21 mouse cellular contexts compared by ENCODE assay signal in genomic region chr2:24570917-24571316, GRCm38 (mm10).
A peak's percentile ranks its signal among the peaks of the same experiment; 100 is the strongest.
DNase-seq lines count a peak whose midpoint lies in the region; ATAC-seq and TF ChIP-seq lines count a peak whose summit lies in the region.
"Had no signal": no experiment of that assay in that cellular context is flagged by ENCODE, and none has a peak within 500 bp of the region (broad histone marks: within the 10 kb centered on the region; RNA-seq: fewer than 3 reads in every experiment).

No protein-coding gene starts in this region.

- H3K27me3 ChIP-seq in forebrain, embryonic 14.5 days (replicated peaks; ENCODE audit: control insufficient read depth, insufficient read depth, low read length) = no peaks in the 10 kb centered on the region
- H3K27me3 ChIP-seq: embryonic facial prominence, embryonic 13.5 days; midbrain, embryonic 15.5 days; stomach, embryonic 15.5 days had no signal

- no peaks in the 10 kb centered on the region for H3K36me3 ChIP-seq in macrophage (ENCODE audit: inconsistent target)
- no peaks in the 10 kb centered on the region for H3K36me3 ChIP-seq in forebrain, embryonic 14.5 days (ENCODE audit: control insufficient read depth, insufficient read depth, low read length)
- H3K36me3 ChIP-seq: embryonic facial prominence, embryonic 13.5 days; heart, embryonic 13.5 days; limb, embryonic 13.5 days; midbrain, embryonic 15.5 days; stomach, embryonic 15.5 days had no signal

- H3K4me2 ChIP-seq in forebrain, embryonic 14.5 days (ENCODE audit: low read length) = no peak overlapping the region
- H3K4me2 ChIP-seq: embryonic facial prominence, embryonic 13.5 days; heart, embryonic 13.5 days; limb, embryonic 13.5 days; midbrain, embryonic 15.5 days; stomach, embryonic 15.5 days had no signal

- intact Hi-C loops in heart, postnatal 25 days (cut with DNase I) = loop anchor here (10.0 kb wide), 1 partner anchor 374 kb away; the partner anchor contains the start of gene Zmynd19

- no peak overlapping the region for H3K9ac ChIP-seq in forebrain, embryonic 14.5 days (ENCODE audit: low read length)
- H3K9ac ChIP-seq: embryonic facial prominence, embryonic 13.5 days; heart, embryonic 13.5 days; limb, embryonic 13.5 days; liver, embryonic 14.5 days; midbrain, embryonic 15.5 days; stomach, embryonic 15.5 days had no signal

- no peaks in the 10 kb centered on the region for H3K4me1 ChIP-seq in lung, adult 2 months (ENCODE audit: control insufficient read depth, insufficient read depth, low read length)
- H3K4me1 ChIP-seq in forebrain, embryonic 14.5 days (ENCODE audit: control insufficient read depth, insufficient read depth, low read length) = no peaks in the 10 kb centered on the region
- H3K4me1 ChIP-seq: embryonic facial prominence, embryonic 13.5 days; heart, embryonic 13.5 days; limb, embryonic 13.5 days; midbrain, embryonic 15.5 days; stomach, embryonic 15.5 days had no signal

- WGBS in lung, adult 2 months = 46% methylated on average over 1 of the region's 1 CpGs
- 0% methylated on average over 1 of the region's 1 CpGs for WGBS in macrophage (ENCODE audit: missing documents)
- 93% methylated on average over 1 of the region's 1 CpGs for WGBS in forebrain, embryonic 14.5 days

- H3K9me3 ChIP-seq in forebrain, embryonic 14.5 days (replicated peaks; ENCODE audit: control insufficient read depth, low read length) = no peaks in the 10 kb centered on the region
- H3K9me3 ChIP-seq: embryonic facial prominence, embryonic 13.5 days; heart, embryonic 13.5 days; limb, embryonic 13.5 days; megakaryocyte, embryonic 14.5 days; midbrain, embryonic 15.5 days; stomach, embryonic 15.5 days had no signal

- no peaks in the 10 kb centered on the region for H3K79me2 ChIP-seq in macrophage (ENCODE audit: inconsistent target)

- ATAC-seq in forebrain, embryonic 14.5 days = no peak
- ATAC-seq: hindbrain, postnatal 0 days; midbrain, embryonic 15.5 days had no signal

- DNase-seq in heart, adult 11 months = peak; percentile 94
- DNase-seq in heart, postnatal 25 days (ENCODE audit: low spot score) = no peak
- DNase-seq in lung, adult 18-20 months = peak; percentile 15 to 16
- no peak for DNase-seq in lung, adult 2 months
- peak; percentile 31 to 49 for DNase-seq in B cell, adult 2 months
- no peak for DNase-seq in gastrocnemius, adult 18-20 months (ENCODE audit: low spot score)
- no peak for DNase-seq in forebrain, embryonic 14.5 days (ENCODE audit: low spot score)
- DNase-seq: adrenal gland, adult 8-10 months; cerebellum, adult 2 months; kidney, adult 11 months; kidney, postnatal 25 days; layer of hippocampus, adult 9-11 months had no signal

- no peak overlapping the region for H3K4me3 ChIP-seq in lung, adult 2 months (replicated peaks; ENCODE audit: extremely low read depth, low read depth, low read length)
- no peak overlapping the region for H3K4me3 ChIP-seq in macrophage (ENCODE audit: inconsistent target)
- no peak overlapping the region for H3K4me3 ChIP-seq in forebrain, embryonic 14.5 days (ENCODE audit: low read depth, low read length)
- H3K4me3 ChIP-seq: embryonic facial prominence, embryonic 13.5 days; heart, embryonic 13.5 days; limb, embryonic 13.5 days; megakaryocyte, embryonic 14.5 days; midbrain, embryonic 15.5 days; stomach, embryonic 15.5 days had no signal

- TF ChIP-seq POLR2A in lung, adult 2 months (IDR thresholded peaks at IDR 0.05; ENCODE audit: borderline replicate concordance, extremely low read depth, low read depth, low read length) = no peak

- peak overlapping the region; percentile 91 for H3K27ac ChIP-seq in macrophage
- no peak overlapping the region for H3K27ac ChIP-seq in forebrain, embryonic 14.5 days (ENCODE audit: low read depth, low read length)
- H3K27ac ChIP-seq: embryonic facial prominence, embryonic 13.5 days; heart, embryonic 13.5 days; hindbrain, postnatal 0 days; limb, embryonic 13.5 days; liver, embryonic 14.5 days; midbrain, embryonic 15.5 days; stomach, embryonic 15.5 days had no signal

- no peak for TF ChIP-seq CTCF in lung, adult 2 months (IDR thresholded peaks at IDR 0.05; ENCODE audit: insufficient read depth, low read length)

Comparison
In these comparisons a context has a peak if more than half of its experiments do, and no peak if none do; other contexts are left out.
1. DNase-seq: peak in heart, adult 11 months (single experiment), lung, adult 18-20 months (2 of 2) and B cell, adult 2 months (2 of 2); none in heart, postnatal 25 days (single experiment), lung, adult 2 months (single experiment), gastrocnemius, adult 18-20 months (single experiment) and forebrain, embryonic 14.5 days (single experiment).